Mouse (Mus musculus): Measurements from ENCODE around the gene Gm16867. TPM values are rescaled to one million over a fixed set of nuclear protein-coding genes. Genes with fewer than 3 reads are reported as not detected.

Gm16867 gene
- 2.1 and 20.7 TPM in 2 replicates for polyA plus RNA-seq (2012; rRNA removed; ENCODE audit: low replicate concordance)

GRCm38 (mm10) chr14:69503174-69503573 is at the start of gene Gm16867:
Gene Gm16867 (minus strand): TSS chr14:69503362.

GRCm38 (mm10) chr14:69512449-69512848 is 9.3 kb upstream of the Gm16867 start, which contains the start of gene Gm27179:
Gene Gm27179 (minus strand): TSS chr14:69512549.

Other genes with a start within 250 kb of the Gm16867 start
- not detected in 2 replicates for gene Synb, start 209.1 kb downstream of the Gm16867 start, polyA plus RNA-seq (2012; rRNA removed; ENCODE audit: low replicate concordance)
- 0.06 TPM in 1 of 2 replicates, not detected in the other for gene Gm27179, start 9.2 kb upstream of the Gm16867 start, polyA plus RNA-seq (2012; rRNA removed; ENCODE audit: low replicate concordance)
- gene Entpd4b, start 52.1 kb upstream of the Gm16867 start, polyA plus RNA-seq (2012; rRNA removed; ENCODE audit: low replicate concordance), result 21.7 and 41.1 TPM in 2 replicates

Measured in mammary gland, adult 2 months (tissue).